Mouse (Mus musculus) kidney, adult 2 months (tissue): ENCODE results near the gene Rufy4. TPM values are rescaled to one million over a fixed set of nuclear protein-coding genes. Genes with fewer than 3 reads are reported as not detected.
A peak's percentile ranks its signal among the peaks of the same experiment; 100 is the strongest.

Experiments
- DNase-seq: peaks from one replicate; pipeline ENCODE4 v3.0.0; 2021
- H3K27ac ChIP-seq: fragments of 200-500 bp; 2 replicates; pipeline ENCODE4 v1.5.1; 2012; ENCODE audit warnings: low read depth, low read length, control low read depth, inconsistent platforms; ENCODE audit not compliant: insufficient read depth
- H3K27me3 ChIP-seq: fragments of 200-500 bp; replicated peaks from 2 replicates; pipeline ENCODE4 v1.6.1; 2012; ENCODE audit warnings: mild to moderate bottlenecking, moderate library complexity, low read length, inconsistent platforms; ENCODE audit not compliant: control insufficient read depth, insufficient read depth
- H3K36me3 ChIP-seq: fragments of 200-500 bp; 2 replicates; pipeline ENCODE4 v1.6.1; 2012; ENCODE audit warnings: mild to moderate bottlenecking, moderate library complexity, low read length, inconsistent platforms; ENCODE audit not compliant: control insufficient read depth, insufficient read depth
- H3K4me1 ChIP-seq: fragments of 200-500 bp; 2 replicates; pipeline ENCODE4 v1.6.1; 2011; ENCODE audit warnings: low read length; ENCODE audit not compliant: control insufficient read depth, insufficient read depth
- H3K4me3 ChIP-seq: fragments of 200-500 bp; 2 replicates; pipeline ENCODE4 v1.5.1; 2011; ENCODE audit warnings: mild to moderate bottlenecking, low read depth, low read length, control low read depth; ENCODE audit not compliant: insufficient read depth
- CTCF ChIP-seq: fragments of 200-500 bp; conservative IDR thresholded peaks from 2 replicates; pipeline ENCODE4 v1.5.1; 2011; ENCODE audit warnings: low read depth, mild to moderate bottlenecking, control low read depth, low read length, moderate library complexity, mixed read lengths; ENCODE audit not compliant: insufficient read depth, insufficient read length
- POLR2A ChIP-seq: fragments of 200-500 bp; IDR thresholded peaks from one replicate; pipeline ENCODE4 v1.6.1; 2011; ENCODE audit warnings: low read depth, low read length, control low read depth
- WGBS: fragments of 180-500 bp; shearing (Covaris S2); methylation state at CpG from one replicate; pipeline ENCODE4 v1.1.7; 2018; 5-methylcytosine and 5-hydroxymethylcytosine counted together
- polyA plus RNA-seq: library from polyadenylated mRNA; depleted of rRNA; stranded (reverse); fragments of >200 nt; gene quantifications from 2 replicates; pipeline ENCODE4 v1.2.3, GENCODE M21; 2012

Rufy4 gene
- polyA plus RNA-seq, 1 experiment: 2.4 TPM

- TF ChIP-seq POLR2A (no peak), CTCF (no peak)
- WGBS: 85% methylated on average over 7 of the region's 7 CpGs
- H3K27ac ChIP-seq: no peak overlapping the region
Measured at GRCm38 (mm10) chr1:74085566-74085965, 39.8 kb upstream of the Rufy4 start.

GRCm38 (mm10) chr1:74088569-74088968 lies 36.8 kb upstream of the Rufy4 start:
- WGBS: 68% methylated on average over 1 of the region's 1 CpGs
- TF ChIP-seq CTCF (no peak), POLR2A (no peak)
- Histone ChIP-seq H3K4me3 (peak overlapping the region; percentile 54; the same call in 1 of the 2 replicates), H3K27me3 (no peaks in the 10 kb centered on the region), H3K36me3 (no peaks in the 10 kb centered on the region), H3K27ac (no peak overlapping the region), H3K4me1 (peaks cover 26% of the 10 kb centered on the region)
- DNase-seq: no peak

More at GRCm38 (mm10) chr1:74085566-74085965, 39.8 kb upstream of the Rufy4 start:
- Histone ChIP-seq H3K4me3 (no peak overlapping the region), H3K4me1 (peaks cover 27% of the 10 kb centered on the region), H3K27me3 (no peaks in the 10 kb centered on the region), H3K36me3 (no peaks in the 10 kb centered on the region)
- no peak for DNase-seq

GRCm38 (mm10) chr1:74090329-74090728 lies 35.0 kb upstream of the Rufy4 start:
- TF ChIP-seq CTCF (no peak), POLR2A (no peak)

GRCm38 (mm10) chr1:74091138-74091537 lies 34.2 kb upstream of the Rufy4 start:
- WGBS: 44% methylated on average over 7 of the region's 7 CpGs
- H3K27ac ChIP-seq: peak overlapping the region; percentile 61

More at GRCm38 (mm10) chr1:74090329-74090728, 35.0 kb upstream of the Rufy4 start:
- Histone ChIP-seq H3K4me3 (peak overlapping the region; percentile 54), H3K27ac (peak overlapping the region; percentile 61), H3K36me3 (no peaks in the 10 kb centered on the region), H3K27me3 (no peaks in the 10 kb centered on the region), H3K4me1 (peaks cover 22% of the 10 kb centered on the region)
- WGBS: 52% methylated on average over 7 of the region's 7 CpGs
- DNase-seq: no peak

GRCm38 (mm10) chr1:74091611-74092224 lies 33.6 kb upstream of the Rufy4 start:
- Histone ChIP-seq H3K27me3 (no peaks in the 10 kb centered on the region), H3K27ac (peak overlapping the region; percentile 92), H3K36me3 (no peaks in the 10 kb centered on the region), H3K4me3 (no peak overlapping the region), H3K4me1 (peaks cover 28% of the 10 kb centered on the region)
- 45% methylated on average over 6 of the region's 6 CpGs for WGBS
- TF ChIP-seq CTCF: no peak
- TF ChIP-seq POLR2A: no peak
- DNase-seq: no peak

More at GRCm38 (mm10) chr1:74091138-74091537, 34.2 kb upstream of the Rufy4 start:
- TF ChIP-seq CTCF: no peak
- no peak for TF ChIP-seq POLR2A
- peak overlapping the region; percentile 54 for H3K4me3 ChIP-seq
- no peaks in the 10 kb centered on the region for H3K36me3 ChIP-seq
- H3K27me3 ChIP-seq: no peaks in the 10 kb centered on the region
- H3K4me1 ChIP-seq: peaks cover 27% of the 10 kb centered on the region
- DNase-seq: peak; percentile 46

- H3K27me3 ChIP-seq: no peaks in the 10 kb centered on the region
- H3K36me3 ChIP-seq: no peaks in the 10 kb centered on the region
- WGBS: 60% methylated on average over 10 of the region's 10 CpGs
- H3K27ac ChIP-seq: peak overlapping the region; percentile 92
- peak; percentile 66 for DNase-seq
- H3K4me3 ChIP-seq: no peak overlapping the region
- H3K4me1 ChIP-seq: peaks cover 28% of the 10 kb centered on the region
- no peak for TF ChIP-seq CTCF
- no peak for TF ChIP-seq POLR2A
Measured at GRCm38 (mm10) chr1:74092242-74092641, 33.1 kb upstream of the Rufy4 start.

- no peaks in the 10 kb centered on the region for H3K36me3 ChIP-seq
- peak; percentile 83 for DNase-seq
- H3K27me3 ChIP-seq: no peaks in the 10 kb centered on the region
- no peak for TF ChIP-seq CTCF
- H3K27ac ChIP-seq: peak overlapping the region; percentile 92
- WGBS: 52% methylated on average over 5 of the region's 5 CpGs
- H3K4me1 ChIP-seq: peaks cover 28% of the 10 kb centered on the region
- H3K4me3 ChIP-seq: no peak overlapping the region
Measured at GRCm38 (mm10) chr1:74093447-74093846, 31.9 kb upstream of the Rufy4 start.
